Mouse (Mus musculus) bone marrow macrophage, adult 2 months (primary cell): ENCODE results near the gene Grm7.

Experiments
- CTCF ChIP-seq: IDR thresholded peaks from 2 replicates; pipeline ENCODE4 v1.5.1; 2012; ENCODE audit warnings: low read depth, mild to moderate bottlenecking, low read length, moderate library complexity
- POLR2A ChIP-seq: IDR thresholded peaks from 2 replicates; pipeline ENCODE4 v1.6.1; 2012; ENCODE audit warnings: mild to moderate bottlenecking, low read depth, low read length, borderline replicate concordance

DNA sequence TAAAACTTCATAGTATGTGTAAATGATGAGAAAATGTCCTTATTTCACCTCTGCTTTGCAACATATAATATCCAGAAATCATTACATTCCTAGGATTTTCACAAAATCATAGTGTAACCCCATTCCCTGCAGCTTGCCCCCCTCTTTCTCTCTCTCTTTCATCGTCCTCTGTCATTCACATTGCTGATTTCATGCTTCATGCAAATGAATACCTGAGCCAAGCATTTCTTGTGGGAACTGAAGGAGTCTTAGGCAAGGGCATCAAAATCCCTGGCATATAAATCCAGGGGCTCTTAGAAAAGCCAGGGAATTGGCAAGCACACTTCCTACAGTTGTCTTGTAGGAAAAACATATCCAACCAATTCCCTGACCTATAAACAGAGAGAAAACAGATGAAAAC, 127.3 kb downstream of the Grm7 start:
- TF ChIP-seq POLR2A (no peak), CTCF (no peak)
